8 mouse cellular contexts compared by ENCODE assay signal in genomic region chr17:65950183-65950582, GRCm38 (mm10). TPM values are rescaled to one million over a fixed set of nuclear protein-coding genes. Genes with fewer than 3 reads are reported as not detected.
A peak's percentile ranks its signal among the peaks of the same experiment; 100 is the strongest.
DNase-seq lines count a peak whose midpoint lies in the region; ATAC-seq and TF ChIP-seq lines count a peak whose summit lies in the region.

No protein-coding gene starts in this region.

- peak; percentile 8; the same call in 1 of the 2 replicates for ATAC-seq in forebrain, postnatal 0 days

- H3K4me1 ChIP-seq in lung, adult 2 months (ENCODE audit: control insufficient read depth, insufficient read depth, low read length): peaks cover 8% of the 10 kb centered on the region
- H3K4me1 ChIP-seq in forebrain, postnatal 0 days (ENCODE audit: insufficient read depth): no peaks in the 10 kb centered on the region
- peaks cover 14% of the 10 kb centered on the region for H3K4me1 ChIP-seq in midbrain, embryonic 10.5 days

- peaks cover 14% of the 10 kb centered on the region for H3K36me3 ChIP-seq in forebrain, postnatal 0 days (ENCODE audit: insufficient read depth)
- H3K36me3 ChIP-seq in midbrain, embryonic 10.5 days: peaks cover 41% of the 10 kb centered on the region

- no peaks in the 10 kb centered on the region for H3K9me3 ChIP-seq in forebrain, postnatal 0 days (ENCODE audit: low read length)
- H3K9me3 ChIP-seq in midbrain, embryonic 10.5 days (replicated peaks): no peaks in the 10 kb centered on the region; the same call in 1 of the 2 replicates

- 23% methylated on average over 7 of the region's 7 CpGs for WGBS in lung, adult 2 months
- 26% methylated on average over 7 of the region's 7 CpGs for WGBS in forebrain, postnatal 0 days
- WGBS in midbrain, embryonic 10.5 days: 37% methylated on average over 7 of the region's 7 CpGs

- H3K27me3 ChIP-seq in forebrain, postnatal 0 days (ENCODE audit: insufficient read depth, low read length): no peaks in the 10 kb centered on the region
- no peaks in the 10 kb centered on the region for H3K27me3 ChIP-seq in midbrain, embryonic 10.5 days (ENCODE audit: low read depth, poor library complexity, severe bottlenecking)

- TF ChIP-seq CTCF in lung, adult 2 months (IDR thresholded peaks at IDR 0.05; ENCODE audit: insufficient read depth, low read length): no peak
- 0 out of 2 replicates have a peak, but pooled peaks have one; percentile 3 for TF ChIP-seq CTCF in forebrain, postnatal 0 days (IDR thresholded peaks at IDR 0.05; ENCODE audit: low read depth)

- peak overlapping the region; percentile 75 for H3K4me3 ChIP-seq in lung, adult 2 months (replicated peaks; ENCODE audit: extremely low read depth, low read depth, low read length)
- peak overlapping the region; percentile 93 for H3K4me3 ChIP-seq in forebrain, postnatal 0 days (ENCODE audit: low read depth, low read length)
- peak overlapping the region; percentile 98 for H3K4me3 ChIP-seq in midbrain, embryonic 10.5 days

- DNase-seq in lung, adult 2 months: no peak
- DNase-seq in lung, adult 18-20 months: no peak
- DNase-seq in c-Kit-positive CD71-positive TER-119-positive erythroid progenitor cells, embryonic 14.5 days (ENCODE audit: low spot score): peak; percentile 20
- DNase-seq in forebrain, postnatal 0 days: no peak
- DNase-seq in midbrain, embryonic 10.5 days (ENCODE audit: low spot score): no peak
- no peak for DNase-seq in layer of hippocampus, postnatal 25 days (ENCODE audit: extremely low spot score in 1 of 2, low spot score in 1 of 2)
- no peak for DNase-seq in left cerebral cortex, adult 11 months (ENCODE audit: low spot score)
- no peak for DNase-seq in T-cell, adult 2 months (ENCODE audit: low spot score)

- TF ChIP-seq POLR2A in lung, adult 2 months (IDR thresholded peaks at IDR 0.05; ENCODE audit: borderline replicate concordance, extremely low read depth, low read depth, low read length): no peak

- peak overlapping the region; percentile 51 for H3K4me2 ChIP-seq in forebrain, postnatal 0 days (ENCODE audit: low read depth)

- no peak overlapping the region for H3K27ac ChIP-seq in forebrain, postnatal 0 days (ENCODE audit: low read depth, low read length)
- H3K27ac ChIP-seq in midbrain, embryonic 10.5 days (replicated peaks): peak overlapping the region; percentile 95

- peak overlapping the region; percentile 98 for H3K9ac ChIP-seq in forebrain, postnatal 0 days

RNA-seq across cellular contexts. Expression of gene Twsg1, which starts 0.8 kb away (rescaled TPM):
- 85.2 and 92.5 TPM in 2 replicates for polyA plus RNA-seq in lung, adult 2 months (2012; rRNA removed)
- 42.1 and 50.2 TPM in 2 replicates for total RNA-seq in forebrain, postnatal 0 days (2014; rRNA removed)
- 38.1 and 46.1 TPM in 2 replicates for polyA plus RNA-seq in forebrain, postnatal 0 days (2015; fragmentation: Nextera tagmentation; extraction: Ambion mirVana)
- 83.0 and 92.7 TPM in 2 replicates for polyA plus RNA-seq in midbrain, embryonic 10.5 days (2016; fragmentation: Nextera tagmentation; extraction: Ambion mirVana)
- total RNA-seq in layer of hippocampus, postnatal 25 days (2021): 10 to 100 TPM; 29.3 to 30.0 TPM
